Mouse (Mus musculus) lung, embryonic 16.5 days (tissue): ENCODE measurements at regions not wholly inside any gene's neighbourhood (a gene's known extent, or its start where the extent isn't known, plus 50 kb on each side); places are given as distances from the start of the nearest gene placed in this dataset.

ENCODE experiments used
- ATAC-seq: fragments of 200-750 bp; cut with Nextera tagmentation; 2 replicates; pipeline ENCODE4 v1.8.0; 2017; ENCODE audit warnings: low read depth, mild to moderate bottlenecking, moderate library complexity
- H3K27ac ChIP-seq: fragments of 300-500 bp; sonication (generic); 2 replicates; pipeline ENCODE4 v1.5.1; 2014; ENCODE audit warnings: mild to moderate bottlenecking, control low read depth, low read length
- H3K27me3 ChIP-seq: fragments of 300-500 bp; sonication (generic); 2 replicates; pipeline ENCODE4 v1.6.1; 2014; ENCODE audit warnings: low read depth, low read length, mixed read lengths; ENCODE audit not compliant: control insufficient read depth, insufficient read depth
- H3K36me3 ChIP-seq: fragments of 300-500 bp; sonication (generic); 2 replicates; pipeline ENCODE4 v1.6.1; 2014; ENCODE audit warnings: low read length; ENCODE audit not compliant: control insufficient read depth, insufficient read depth
- H3K4me1 ChIP-seq: fragments of 300-500 bp; sonication (generic); replicated peaks from 2 replicates; pipeline ENCODE4 v1.6.1; 2014; ENCODE audit warnings: low read length, mixed read lengths; ENCODE audit not compliant: control insufficient read depth, insufficient read depth
- H3K4me2 ChIP-seq: fragments of 300-500 bp; sonication (generic); 2 replicates; pipeline ENCODE4 v1.6.1; 2014; ENCODE audit warnings: low read depth, low read length, control low read depth
- H3K4me3 ChIP-seq: fragments of 300-500 bp; sonication (generic); 2 replicates; pipeline ENCODE4 v1.5.1; 2014; ENCODE audit warnings: mild to moderate bottlenecking, low read length, control low read depth
- H3K9ac ChIP-seq: fragments of 300-500 bp; sonication (generic); 2 replicates; pipeline ENCODE4 v1.6.1; 2014; ENCODE audit warnings: low read length, control low read depth
- H3K9me3 ChIP-seq: fragments of 300-500 bp; sonication (generic); 2 replicates; pipeline ENCODE4 v1.6.1; 2016; ENCODE audit warnings: low read length; ENCODE audit not compliant: control insufficient read depth
- WGBS: fragments of 180-500 bp; shearing (Covaris S2); extraction: QIAGEN DNeasy Blood & Tissue Kit; methylation state at CpG from one replicate; pipeline ENCODE4 v1.1.7; 2014; 5-methylcytosine and 5-hydroxymethylcytosine counted together

DNA sequence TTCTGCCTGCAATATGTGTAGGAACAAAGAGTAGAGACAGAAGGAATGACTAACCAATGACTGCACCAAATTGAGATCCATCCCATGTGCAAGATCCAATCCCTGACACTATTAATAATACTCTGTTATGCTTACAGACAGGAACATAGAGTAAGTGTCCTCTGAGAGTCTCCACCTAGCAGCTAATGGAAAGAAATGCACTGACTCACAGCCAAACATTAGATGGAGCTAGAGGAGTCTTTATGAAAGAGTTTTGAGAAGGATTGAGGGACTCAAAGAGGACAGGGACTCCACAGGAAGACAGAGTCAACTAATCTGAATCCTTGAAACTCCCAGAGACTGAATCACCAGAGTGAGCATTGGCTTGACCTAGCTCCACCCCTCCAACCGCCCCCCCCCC lies 1423.4 kb downstream of the Tbl1xr1 start:
- ATAC-seq: no peak
- Histone ChIP-seq H3K27ac (no peak overlapping the region), H3K36me3 (no peaks in the 10 kb centered on the region), H3K9ac (no peak overlapping the region), H3K4me3 (no peak overlapping the region), H3K27me3 (no peaks in the 10 kb centered on the region), H3K4me1 (no peaks in the 10 kb centered on the region), H3K9me3 (no peaks in the 10 kb centered on the region), H3K4me2 (no peak overlapping the region)
- 60% methylated on average over 1 of the region's 1 CpGs for WGBS

DNA sequence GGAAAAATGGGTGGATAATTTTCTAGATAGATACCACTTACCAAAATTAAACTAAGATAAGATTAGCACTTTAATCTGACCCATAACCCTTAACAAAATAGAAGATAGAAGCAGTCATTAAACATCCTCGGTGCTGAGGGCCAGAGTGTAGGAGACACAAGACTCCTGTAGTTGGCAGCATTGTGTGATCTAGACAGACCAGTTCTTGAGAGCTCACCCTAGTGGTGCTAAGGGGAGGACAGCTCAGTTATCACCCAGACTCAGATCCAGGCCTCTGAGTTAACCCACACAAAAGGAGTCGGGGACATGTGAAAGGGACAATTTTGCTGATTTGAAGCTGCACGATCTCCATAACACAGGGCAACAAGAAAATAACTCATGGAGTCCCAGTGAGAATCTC lies 1471.1 kb downstream of the Tbl1xr1 start:
- ATAC-seq: no peak
- no peaks in the 10 kb centered on the region for H3K9me3 ChIP-seq
- WGBS: 83% methylated on average over 3 of the region's 3 CpGs

DNA sequence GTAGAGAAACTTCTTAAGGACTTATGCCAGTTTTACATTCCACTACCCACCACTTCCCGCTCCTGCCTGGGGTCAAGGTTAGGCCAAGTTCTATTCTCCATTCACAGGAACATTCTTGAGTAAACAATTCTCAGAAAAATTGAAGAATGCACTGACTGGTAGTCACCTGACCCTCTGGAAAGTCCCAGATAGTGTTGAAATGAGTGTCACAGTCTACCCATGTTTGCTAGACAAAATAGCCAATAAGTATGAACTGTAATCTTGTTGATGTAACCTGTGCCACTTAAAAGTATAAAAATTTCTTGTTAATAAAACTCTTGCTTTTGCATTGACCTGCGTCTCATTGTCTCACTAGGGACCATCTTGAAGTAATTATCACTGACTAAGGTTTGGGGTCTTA lies 1487.9 kb downstream of the Tbl1xr1 start:
- Histone ChIP-seq H3K9me3 (peaks cover 5% of the 10 kb centered on the region; the same call in 1 of the 2 replicates), H3K4me3 (no peak overlapping the region), H3K27ac (no peak overlapping the region), H3K9ac (no peak overlapping the region), H3K4me2 (no peak overlapping the region), H3K36me3 (no peaks in the 10 kb centered on the region), H3K27me3 (no peaks in the 10 kb centered on the region), H3K4me1 (no peaks in the 10 kb centered on the region)
- 62% methylated on average over 2 of the region's 2 CpGs for WGBS
- ATAC-seq: no peak

More for the DNA sequence above, 1471.1 kb downstream of the Tbl1xr1 start:
- no peaks in the 10 kb centered on the region for H3K36me3 ChIP-seq
- H3K4me2 ChIP-seq: no peak overlapping the region
- H3K4me1 ChIP-seq: no peaks in the 10 kb centered on the region
- H3K9ac ChIP-seq: no peak overlapping the region
- no peak overlapping the region for H3K27ac ChIP-seq
- H3K27me3 ChIP-seq: no peaks in the 10 kb centered on the region
- H3K4me3 ChIP-seq: no peak overlapping the region

DNA sequence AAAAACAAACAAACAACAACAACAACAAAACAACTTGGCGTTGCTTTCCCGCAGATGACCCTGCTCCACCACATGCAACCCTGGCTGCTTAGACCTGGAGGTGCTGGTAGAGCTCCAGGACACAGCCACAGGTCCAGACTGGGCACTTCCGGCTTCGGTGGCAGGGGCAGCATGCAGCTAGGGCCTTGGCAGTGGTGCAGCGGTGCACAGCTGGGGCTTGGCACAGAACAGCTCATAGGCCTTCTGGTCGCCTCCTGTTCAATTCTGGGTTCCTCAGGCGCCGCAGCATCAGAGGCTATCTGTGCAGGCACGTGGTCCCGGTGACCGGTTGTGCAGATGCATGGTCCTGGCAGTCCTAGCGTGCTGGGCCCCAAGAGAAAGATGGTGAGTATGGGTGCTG lies 1492.4 kb downstream of the Tbl1xr1 start:
- H3K4me3 ChIP-seq: no peak overlapping the region
- WGBS: 91% methylated on average over 12 of the region's 12 CpGs
- peaks cover 13% of the 10 kb centered on the region for H3K9me3 ChIP-seq
- no peak for ATAC-seq
- H3K36me3 ChIP-seq: no peaks in the 10 kb centered on the region
- no peaks in the 10 kb centered on the region for H3K27me3 ChIP-seq
- no peak overlapping the region for H3K27ac ChIP-seq
- H3K4me2 ChIP-seq: no peak overlapping the region
- H3K9ac ChIP-seq: no peak overlapping the region
- H3K4me1 ChIP-seq: no peaks in the 10 kb centered on the region

DNA sequence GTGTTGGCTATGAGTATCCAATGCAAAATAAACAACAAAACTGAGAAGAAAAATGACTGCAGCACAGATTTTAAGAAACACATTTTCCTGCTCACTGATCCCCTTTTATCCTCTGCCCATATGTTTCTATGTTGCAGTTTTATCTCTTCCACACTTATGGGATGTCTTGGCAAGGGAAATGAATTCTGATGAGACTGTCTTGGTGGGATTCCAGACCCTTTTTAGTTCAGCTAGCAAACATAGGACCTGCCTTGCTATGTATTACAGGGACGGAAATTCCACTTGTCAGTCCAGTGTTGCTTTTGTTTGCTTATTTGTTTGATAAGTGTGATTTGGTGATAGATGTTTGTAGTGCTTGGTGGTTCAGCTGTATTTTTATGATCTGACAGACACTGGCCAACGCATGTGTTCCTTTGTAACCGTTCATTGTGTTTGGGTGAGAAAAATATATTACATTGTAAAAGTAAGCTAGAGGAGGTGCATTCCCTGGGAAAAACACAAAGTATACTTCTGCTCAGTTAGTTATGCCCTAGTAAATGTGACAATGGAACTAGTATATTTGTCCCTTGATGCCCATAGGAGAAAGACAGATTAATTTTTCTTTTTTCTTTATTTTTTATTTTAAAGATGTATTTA lies 1516.2 kb downstream of the Tbl1xr1 start:
- H3K27ac ChIP-seq: no peak overlapping the region
- peak; percentile 89 for ATAC-seq

DNA sequence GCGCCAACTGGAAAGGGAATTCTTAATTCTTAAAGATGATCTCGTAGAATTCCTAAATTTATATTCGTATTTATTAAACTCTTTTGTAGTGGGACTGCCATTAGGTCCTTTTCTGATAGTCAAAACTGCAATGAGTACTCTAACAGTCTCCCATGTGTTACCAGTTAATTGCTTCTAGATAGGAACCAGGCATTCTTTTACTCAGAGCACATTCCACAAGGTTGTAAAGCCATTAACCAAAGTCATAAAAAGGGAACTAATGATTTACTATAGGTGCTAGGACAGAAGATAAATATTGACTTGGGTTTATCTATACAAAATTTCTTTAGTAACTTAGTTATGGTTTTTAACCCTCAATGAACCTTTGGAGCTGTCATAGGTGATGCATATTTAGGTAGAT lies 1525.0 kb downstream of the Tbl1xr1 start:
- Histone ChIP-seq H3K4me2 (no peak overlapping the region), H3K4me3 (no peak overlapping the region), H3K27ac (no peak overlapping the region), H3K4me1 (no peaks in the 10 kb centered on the region), H3K9me3 (no peaks in the 10 kb centered on the region), H3K27me3 (no peaks in the 10 kb centered on the region), H3K36me3 (no peaks in the 10 kb centered on the region), H3K9ac (no peak overlapping the region)
- no peak for ATAC-seq
- WGBS: 82% methylated on average over 3 of the region's 3 CpGs

More for the DNA sequence above, 1516.2 kb downstream of the Tbl1xr1 start:
- H3K4me3 ChIP-seq: no peak overlapping the region
- no peak overlapping the region for H3K4me2 ChIP-seq
- no peaks in the 10 kb centered on the region for H3K4me1 ChIP-seq
- WGBS: 38% methylated on average over 3 of the region's 3 CpGs
- no peaks in the 10 kb centered on the region for H3K27me3 ChIP-seq
- H3K9me3 ChIP-seq: no peaks in the 10 kb centered on the region
- H3K36me3 ChIP-seq: no peaks in the 10 kb centered on the region
- H3K9ac ChIP-seq: no peak overlapping the region

DNA sequence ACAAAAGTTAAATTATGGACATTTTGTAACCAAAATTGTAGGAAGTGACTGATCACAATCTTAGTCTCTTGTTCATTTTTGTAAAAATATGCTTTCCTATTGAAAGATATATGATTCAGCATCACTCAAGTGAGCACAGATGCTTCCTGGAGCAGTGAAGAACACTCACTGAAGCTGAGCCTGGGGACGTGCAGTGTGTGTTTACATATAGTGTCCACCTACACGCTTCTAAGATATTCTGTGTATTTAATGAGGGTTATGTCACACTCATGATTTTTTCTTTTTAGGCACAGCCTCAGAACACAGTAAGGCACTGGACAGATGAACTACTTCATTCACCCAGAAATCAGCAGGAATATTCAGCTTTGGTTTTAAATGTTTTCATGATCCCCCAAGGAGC lies 1533.6 kb downstream of the Tbl1xr1 start:
- Histone ChIP-seq H3K27ac (no peak overlapping the region), H3K4me2 (no peak overlapping the region), H3K4me1 (no peaks in the 10 kb centered on the region), H3K9me3 (no peaks in the 10 kb centered on the region), H3K27me3 (no peaks in the 10 kb centered on the region), H3K4me3 (no peak overlapping the region), H3K36me3 (no peaks in the 10 kb centered on the region), H3K9ac (no peak overlapping the region)
- ATAC-seq: no peak
- 25% methylated on average over 2 of the region's 2 CpGs for WGBS

DNA sequence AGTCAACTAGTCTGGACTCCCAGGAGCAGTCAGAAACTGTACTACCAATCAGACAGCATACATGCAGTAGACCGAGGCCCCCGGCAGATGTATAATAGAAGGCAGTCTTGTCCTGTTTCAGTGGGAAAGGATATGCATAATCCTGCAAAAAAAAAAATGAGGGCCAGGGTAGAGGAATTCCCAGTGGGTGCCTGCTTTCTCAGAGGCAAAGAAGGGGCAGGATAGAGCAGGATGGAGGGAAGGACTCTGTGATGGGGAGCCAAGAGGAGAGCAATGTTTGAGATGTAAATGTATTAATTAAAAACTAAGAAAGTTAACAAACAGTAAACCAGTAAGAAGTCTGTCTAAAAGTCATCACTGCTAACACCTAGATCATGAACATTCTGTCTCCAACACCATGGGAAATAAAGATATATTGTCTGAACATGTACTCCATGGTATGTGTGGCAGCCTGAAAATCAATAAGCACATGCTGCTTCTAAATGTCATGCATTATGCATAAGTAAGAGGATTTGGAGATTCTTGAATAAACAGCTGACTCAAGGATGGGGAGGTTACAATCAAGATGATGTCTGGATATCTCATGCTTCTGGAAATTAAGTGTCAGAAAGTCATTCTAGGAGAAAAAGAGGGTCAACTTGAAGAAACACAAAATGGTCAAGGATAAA lies 1485.3 kb downstream of the Naaladl2 start:
- H3K27ac ChIP-seq: no peak overlapping the region
- no peaks in the 10 kb centered on the region for H3K9me3 ChIP-seq
- ATAC-seq: no peak
- no peaks in the 10 kb centered on the region for H3K4me1 ChIP-seq
- H3K9ac ChIP-seq: no peak overlapping the region
- no peak overlapping the region for H3K4me2 ChIP-seq
- H3K27me3 ChIP-seq: no peaks in the 10 kb centered on the region
- no peaks in the 10 kb centered on the region for H3K36me3 ChIP-seq
- H3K4me3 ChIP-seq: no peak overlapping the region
- 98% methylated on average over 2 of the region's 2 CpGs for WGBS

DNA sequence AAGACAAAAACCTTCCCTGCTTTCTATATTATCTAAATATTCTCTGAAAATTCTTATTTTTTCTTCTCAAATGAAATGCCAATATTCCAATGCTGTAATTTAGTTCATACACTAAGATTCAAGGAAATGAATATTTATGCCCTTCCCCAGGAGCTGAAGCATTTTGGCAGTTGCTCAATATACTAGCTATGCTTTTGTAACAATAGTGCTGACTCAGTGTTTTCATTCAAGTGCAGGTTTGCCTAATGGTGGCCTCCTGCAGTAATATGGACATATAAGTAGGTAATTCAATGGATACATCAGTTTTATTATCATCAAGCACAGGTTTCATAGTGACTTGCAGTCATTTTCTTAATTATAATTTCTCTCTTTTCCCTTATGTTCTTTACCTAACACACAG lies 1437.3 kb downstream of the Naaladl2 start:
- no peak overlapping the region for H3K9ac ChIP-seq
- H3K4me2 ChIP-seq: no peak overlapping the region
- H3K4me1 ChIP-seq: no peaks in the 10 kb centered on the region
- H3K27ac ChIP-seq: no peak overlapping the region
- H3K36me3 ChIP-seq: no peaks in the 10 kb centered on the region
- H3K9me3 ChIP-seq: no peaks in the 10 kb centered on the region
- H3K27me3 ChIP-seq: no peaks in the 10 kb centered on the region
- no peak for ATAC-seq
- H3K4me3 ChIP-seq: no peak overlapping the region
